Mouse (Mus musculus) forebrain, embryonic 15.5 days (tissue): ENCODE results near the gene Olfr9. TPM values are rescaled to one million over a fixed set of nuclear protein-coding genes. Genes with fewer than 3 reads are reported as not detected.
"Not testable (repeated sequence)": the region's sequence is repeated elsewhere in the genome, so short reads cannot be mapped to it uniquely, and the experiment has no call there.

Experiments used
- ATAC-seq: fragments of 200-750 bp; cut with Nextera tagmentation; replicated peaks from 2 replicates; pipeline ENCODE4 v1.8.0; 2017; ENCODE audit warnings: mild to moderate bottlenecking, moderate TSS enrichment, moderate library complexity
- H3K27ac ChIP-seq: fragments of 300-500 bp; sonication (generic); replicated peaks from 2 replicates; pipeline ENCODE4 v1.5.1; 2015; ENCODE audit warnings: mild to moderate bottlenecking, inconsistent platforms
- H3K27me3 ChIP-seq: fragments of 300-500 bp; sonication (generic); 2 replicates; pipeline ENCODE4 v1.6.1; 2015; ENCODE audit warnings: inconsistent platforms
- H3K36me3 ChIP-seq: fragments of 300-500 bp; sonication (generic); 2 replicates; pipeline ENCODE4 v1.6.1; 2015; ENCODE audit warnings: mild to moderate bottlenecking, inconsistent platforms
- H3K4me1 ChIP-seq: fragments of 300-500 bp; sonication (generic); 2 replicates; pipeline ENCODE4 v1.6.1; 2015; ENCODE audit warnings: inconsistent platforms
- H3K4me2 ChIP-seq: fragments of 300-500 bp; sonication (generic); replicated peaks from 2 replicates; pipeline ENCODE4 v1.6.1; 2015; ENCODE audit warnings: mild to moderate bottlenecking, inconsistent platforms
- H3K4me3 ChIP-seq: fragments of 300-500 bp; sonication (generic); 2 replicates; pipeline ENCODE4 v1.5.1; 2015; ENCODE audit warnings: mild to moderate bottlenecking, inconsistent platforms
- H3K9ac ChIP-seq: fragments of 300-500 bp; sonication (generic); replicated peaks from 2 replicates; pipeline ENCODE4 v1.6.1; 2015; ENCODE audit warnings: mild to moderate bottlenecking, inconsistent platforms
- H3K9me3 ChIP-seq: fragments of 300-500 bp; sonication (generic); 2 replicates; pipeline ENCODE4 v1.6.1; 2016; ENCODE audit warnings: inconsistent platforms
- WGBS: fragments of 180-500 bp; shearing (Covaris S2); methylation state at CpG from one replicate; pipeline ENCODE4 v1.1.7; 2015; ENCODE audit warnings: mixed read lengths; 5-methylcytosine and 5-hydroxymethylcytosine counted together
- polyA plus RNA-seq: library from polyadenylated mRNA; unstranded; fragments of >200 nt; fragmentation: Nextera tagmentation; extraction: Ambion mirVana; gene quantifications from 2 replicates; pipeline ENCODE4 v1.2.1, GENCODE M21; 2015

Gene Olfr9
- polyA plus RNA-seq, 1 experiment from 2014 or later = not detected

GRCm38 (mm10) chr10:128972841-128973240 lies 16.4 kb upstream of the Olfr9 start:
- 79% methylated on average over 4 of the region's 4 CpGs for WGBS
- H3K4me3 ChIP-seq = no peak overlapping the region
- no peak overlapping the region for H3K9ac ChIP-seq
- ATAC-seq = no peak
- no peaks in the 10 kb centered on the region for H3K4me1 ChIP-seq
- H3K27me3 ChIP-seq = no peaks in the 10 kb centered on the region
- no peaks in the 10 kb centered on the region for H3K9me3 ChIP-seq
- H3K27ac ChIP-seq = no peak overlapping the region
- H3K36me3 ChIP-seq = no peaks in the 10 kb centered on the region
- H3K4me2 ChIP-seq = no peak overlapping the region

- no peak for ATAC-seq
- no peaks in the 10 kb centered on the region for H3K4me1 ChIP-seq
- no peak overlapping the region for H3K9ac ChIP-seq
- H3K4me3 ChIP-seq = no peak overlapping the region
- WGBS = 64% methylated on average over 3 of the region's 3 CpGs
- H3K36me3 ChIP-seq = no peaks in the 10 kb centered on the region
- H3K27ac ChIP-seq = no peak overlapping the region
- no peaks in the 10 kb centered on the region for H3K27me3 ChIP-seq
- no peak overlapping the region for H3K4me2 ChIP-seq
- H3K9me3 ChIP-seq = no peaks in the 10 kb centered on the region
These were observed 12.8 kb upstream of the Olfr9 start for GRCm38 (mm10) chr10:128976395-128976794.

- 28% methylated on average over 9 of the region's 9 CpGs for WGBS
- Histone ChIP-seq H3K4me3 (no peak overlapping the region), H3K4me2 (no peak overlapping the region), H3K36me3 (no peaks in the 10 kb centered on the region), H3K9me3 (no peaks in the 10 kb centered on the region), H3K4me1 (no peaks in the 10 kb centered on the region), H3K27ac (no peak overlapping the region), H3K27me3 (no peaks in the 10 kb centered on the region), H3K9ac (0 out of 2 replicates have a peak overlapping the region, but pooled peaks have one; percentile 35)
- ATAC-seq = peak; percentile 81
These were observed 11.6 kb upstream of the Olfr9 start for GRCm38 (mm10) chr10:128977522-128978114.

- H3K27ac ChIP-seq = no peak overlapping the region
- no peak overlapping the region for H3K9ac ChIP-seq
- no peak overlapping the region for H3K4me3 ChIP-seq
- H3K9me3 ChIP-seq = no peaks in the 10 kb centered on the region
- no peak overlapping the region for H3K4me2 ChIP-seq
- H3K27me3 ChIP-seq = no peaks in the 10 kb centered on the region
- no peaks in the 10 kb centered on the region for H3K36me3 ChIP-seq
- 82% methylated on average over 3 of the region's 3 CpGs for WGBS
- no peaks in the 10 kb centered on the region for H3K4me1 ChIP-seq
- ATAC-seq = no peak
These were observed 8.4 kb upstream of the Olfr9 start for GRCm38 (mm10) chr10:128980644-128981365.

- H3K9me3 ChIP-seq, H3K4me1 ChIP-seq, H3K27me3 ChIP-seq, H3K4me2 ChIP-seq, H3K27ac ChIP-seq, ATAC-seq, H3K9ac ChIP-seq, H3K4me3 ChIP-seq, H3K36me3 ChIP-seq: not testable (repeated sequence)
- 72% methylated on average over 7 of the region's 10 CpGs for WGBS
These were observed 1.1 kb downstream of the Olfr9 start for GRCm38 (mm10) chr10:128990129-128990850.

GRCm38 (mm10) chr10:128990994-128991393 lies 1.8 kb downstream of the Olfr9 start:
- H3K27me3 ChIP-seq = no peaks in the 10 kb centered on the region
- no peak overlapping the region for H3K4me2 ChIP-seq
- H3K9ac ChIP-seq = no peak overlapping the region
- no peaks in the 10 kb centered on the region for H3K4me1 ChIP-seq
- H3K4me3 ChIP-seq = no peak overlapping the region
- H3K36me3 ChIP-seq = no peaks in the 10 kb centered on the region
- H3K27ac ChIP-seq = no peak overlapping the region
- ATAC-seq = no peak
- no peaks in the 10 kb centered on the region for H3K9me3 ChIP-seq

GRCm38 (mm10) chr10:128995796-128996195 lies 6.6 kb downstream of the Olfr9 start:
- H3K27ac ChIP-seq = no peak overlapping the region
- H3K9me3 ChIP-seq = no peaks in the 10 kb centered on the region
- no peak overlapping the region for H3K4me3 ChIP-seq
- no peaks in the 10 kb centered on the region for H3K36me3 ChIP-seq
- no peak overlapping the region for H3K4me2 ChIP-seq
- no peak for ATAC-seq
- WGBS = 100% methylated on average over 1 of the region's 1 CpGs
- no peaks in the 10 kb centered on the region for H3K4me1 ChIP-seq
- no peaks in the 10 kb centered on the region for H3K27me3 ChIP-seq
- H3K9ac ChIP-seq = no peak overlapping the region

GRCm38 (mm10) chr10:128996523-128997040 lies 7.4 kb downstream of the Olfr9 start:
- Histone ChIP-seq H3K4me2 (no peak overlapping the region), H3K27ac (no peak overlapping the region), H3K9me3 (no peaks in the 10 kb centered on the region), H3K4me3 (no peak overlapping the region), H3K27me3 (no peaks in the 10 kb centered on the region), H3K9ac (no peak overlapping the region), H3K36me3 (no peaks in the 10 kb centered on the region), H3K4me1 (no peaks in the 10 kb centered on the region)
- 78% methylated on average over 4 of the region's 4 CpGs for WGBS
- ATAC-seq = no peak

- Histone ChIP-seq H3K4me3 (no peak overlapping the region), H3K4me2 (no peak overlapping the region), H3K36me3 (no peaks in the 10 kb centered on the region), H3K9ac (no peak overlapping the region), H3K27ac (no peak overlapping the region), H3K4me1 (no peaks in the 10 kb centered on the region), H3K27me3 (no peaks in the 10 kb centered on the region), H3K9me3 (no peaks in the 10 kb centered on the region)
- ATAC-seq = no peak
- 71% methylated on average over 14 of the region's 14 CpGs for WGBS
These were observed 15.0 kb downstream of the Olfr9 start for GRCm38 (mm10) chr10:129004032-129004920.

- no peak for ATAC-seq
- no peak within 1 kb of the TSS for H3K4me3 ChIP-seq
- H3K27ac ChIP-seq = no peak within 1 kb of the TSS
- no peaks in the 10 kb centered on the region for H3K36me3 ChIP-seq
- no peaks in the 10 kb centered on the region for H3K4me1 ChIP-seq
- H3K9ac ChIP-seq = no peak within 1 kb of the TSS
- no peaks in the 10 kb centered on the region for H3K9me3 ChIP-seq
- H3K4me2 ChIP-seq = no peak within 1 kb of the TSS
- no peaks in the 10 kb centered on the region for H3K27me3 ChIP-seq
- WGBS = 54% methylated on average over 2 of the region's 2 CpGs
These were observed 21.1 kb downstream of the Olfr9 start, which contains the start of gene Olfr763 for GRCm38 (mm10) chr10:129010288-129010841. Gene Olfr763 (plus strand): TSS chr10:129010791.

- not testable (repeated sequence) for H3K4me2 ChIP-seq, H3K4me3 ChIP-seq, H3K9ac ChIP-seq, H3K36me3 ChIP-seq, H3K27ac ChIP-seq, H3K27me3 ChIP-seq, H3K4me1 ChIP-seq, ATAC-seq, H3K9me3 ChIP-seq
- 83% methylated on average over 2 of the region's 5 CpGs for WGBS
These were observed 22.3 kb downstream of the Olfr9 start for GRCm38 (mm10) chr10:129011511-129011910.
